In genomic region chr8:84845355-84846093, GRCm38 (mm10) we compare ENCODE assay signal across 8 mouse cellular contexts. TPM values are rescaled to one million over a fixed set of nuclear protein-coding genes. Genes with fewer than 3 reads are reported as not detected.
DNase-seq lines count a peak whose midpoint lies in the region; ATAC-seq lines count a peak whose summit lies in the region.

No protein-coding gene starts in this region.

- 22% methylated on average over 12 of the region's 12 CpGs for WGBS in limb, embryonic 10.5 days
- WGBS in midbrain, embryonic 13.5 days, result 17% methylated on average over 12 of the region's 12 CpGs

- peak overlapping the region; percentile 94 for H3K27ac ChIP-seq in limb, embryonic 10.5 days
- H3K27ac ChIP-seq in midbrain, embryonic 13.5 days, result peak overlapping the region; percentile 88

- ATAC-seq in CD4-positive, CD25-positive, alpha-beta regulatory T cell, adult 4 months, result no peak
- no peak for ATAC-seq in midbrain, embryonic 13.5 days

- H3K4me1 ChIP-seq in limb, embryonic 10.5 days, result peaks cover 39% of the 10 kb centered on the region
- peaks cover 44% of the 10 kb centered on the region for H3K4me1 ChIP-seq in midbrain, embryonic 13.5 days (replicated peaks)

- H3K27me3 ChIP-seq in limb, embryonic 10.5 days (ENCODE audit: low read depth, poor library complexity, severe bottlenecking), result no peaks in the 10 kb centered on the region
- no peaks in the 10 kb centered on the region for H3K27me3 ChIP-seq in midbrain, embryonic 13.5 days

- no peaks in the 10 kb centered on the region for H3K9me3 ChIP-seq in limb, embryonic 10.5 days (replicated peaks)
- no peaks in the 10 kb centered on the region for H3K9me3 ChIP-seq in midbrain, embryonic 13.5 days

- peak overlapping the region; percentile 95 for H3K4me3 ChIP-seq in limb, embryonic 10.5 days
- H3K4me3 ChIP-seq in midbrain, embryonic 13.5 days (replicated peaks), result peak overlapping the region; percentile 97

- peaks cover 51% of the 10 kb centered on the region for H3K36me3 ChIP-seq in limb, embryonic 10.5 days
- peaks cover 38% of the 10 kb centered on the region for H3K36me3 ChIP-seq in midbrain, embryonic 13.5 days

- H3K4me2 ChIP-seq in midbrain, embryonic 13.5 days (replicated peaks), result peak overlapping the region; percentile 89

- intact Hi-C loops in heart, postnatal 10 days (cut with DNase I), result loop anchor here (2.0 kb wide), 1 partner anchor 57 kb away; no protein-coding TSS in a partner anchor

- DNase-seq in CD4-positive, CD25-positive, alpha-beta regulatory T cell, adult 2 months (ENCODE audit: low read depth, low spot score), result peak; percentile 34
- DNase-seq in urinary bladder, postnatal 14 days (ENCODE audit: low spot score), result peak; percentile 38
- no peak for DNase-seq in urinary bladder, adult 2 months (ENCODE audit: low spot score)
- peak; percentile 52 to 61 for DNase-seq in heart, postnatal 10 days
- DNase-seq in limb, embryonic 10.5 days (ENCODE audit: low spot score), result peak; percentile 55
- DNase-seq in layer of hippocampus, postnatal 36 days, result no peak

- peak overlapping the region; percentile 98 for H3K9ac ChIP-seq in midbrain, embryonic 13.5 days (replicated peaks)

RNA-seq across cellular contexts. Expression of gene Calr, which starts 1.2 kb away (rescaled TPM):
- polyA plus RNA-seq in CD4-positive, CD25-positive, alpha-beta regulatory T cell, adult 4 months (2017; shearing (Covaris generic)), result 100 to 1,000 TPM; 250 to 281 TPM
- polyA plus RNA-seq in urinary bladder, adult 2 months (2012; rRNA removed), result 362 and 430 TPM in 2 replicates
- 100 to 1,000 TPM; 275 to 333 TPM for total RNA-seq in heart, postnatal 10 days (2021)
- 820 and 843 TPM in 2 replicates for polyA plus RNA-seq in limb, embryonic 10.5 days (2016; fragmentation: Nextera tagmentation; extraction: Ambion mirVana)
- 599 and 642 TPM in 2 replicates for polyA plus RNA-seq in midbrain, embryonic 13.5 days (2015; fragmentation: Nextera tagmentation; extraction: Ambion mirVana)
- total RNA-seq in layer of hippocampus, postnatal 36 days (2021), result 100 to 1,000 TPM; 557 to 631 TPM

RNA-seq across cellular contexts. Expression of gene Rad23a, which starts 5.1 kb away (rescaled TPM):
- polyA plus RNA-seq in CD4-positive, CD25-positive, alpha-beta regulatory T cell, adult 4 months (2017; shearing (Covaris generic)), result 100 to 1,000 TPM; 139 to 160 TPM
- 63.3 and 69.9 TPM in 2 replicates for polyA plus RNA-seq in urinary bladder, adult 2 months (2012; rRNA removed)
- total RNA-seq in heart, postnatal 10 days (2021), result 10 to 100 TPM; 77.8 to 88.5 TPM
- 119 and 122 TPM in 2 replicates for polyA plus RNA-seq in limb, embryonic 10.5 days (2016; fragmentation: Nextera tagmentation; extraction: Ambion mirVana)
- 84.8 and 88.8 TPM in 2 replicates for polyA plus RNA-seq in midbrain, embryonic 13.5 days (2015; fragmentation: Nextera tagmentation; extraction: Ambion mirVana)
- 10 to 100 TPM; 67.9 to 68.5 TPM for total RNA-seq in layer of hippocampus, postnatal 36 days (2021)

RNA-seq across cellular contexts. Expression of gene Farsa, which starts 11.3 kb away (rescaled TPM):
- 100 to 1,000 TPM in 1 of 2 experiments, 10 to 100 TPM in 1; 67.4 to 122 TPM for polyA plus RNA-seq in CD4-positive, CD25-positive, alpha-beta regulatory T cell, adult 4 months (2017; shearing (Covaris generic))
- 39.2 and 51.4 TPM in 2 replicates for polyA plus RNA-seq in urinary bladder, adult 2 months (2012; rRNA removed)
- 10 to 100 TPM; 31.7 to 32.5 TPM for total RNA-seq in heart, postnatal 10 days (2021)
- polyA plus RNA-seq in limb, embryonic 10.5 days (2016; fragmentation: Nextera tagmentation; extraction: Ambion mirVana), result 149 and 156 TPM in 2 replicates
- 113 and 122 TPM in 2 replicates for polyA plus RNA-seq in midbrain, embryonic 13.5 days (2015; fragmentation: Nextera tagmentation; extraction: Ambion mirVana)
- 10 to 100 TPM; 51.2 to 52.7 TPM for total RNA-seq in layer of hippocampus, postnatal 36 days (2021)

RNA-seq across cellular contexts. Expression of gene Gadd45gip1, which starts 14.2 kb away (rescaled TPM):
- 10 to 100 TPM; 14.3 to 16.4 TPM for polyA plus RNA-seq in CD4-positive, CD25-positive, alpha-beta regulatory T cell, adult 4 months (2017; shearing (Covaris generic))
- polyA plus RNA-seq in urinary bladder, adult 2 months (2012; rRNA removed), result 22.0 and 22.2 TPM in 2 replicates
- 10 to 100 TPM; 23.7 to 25.0 TPM for total RNA-seq in heart, postnatal 10 days (2021)
- 51.7 and 54.4 TPM in 2 replicates for polyA plus RNA-seq in limb, embryonic 10.5 days (2016; fragmentation: Nextera tagmentation; extraction: Ambion mirVana)
- 34.5 and 36.3 TPM in 2 replicates for polyA plus RNA-seq in midbrain, embryonic 13.5 days (2015; fragmentation: Nextera tagmentation; extraction: Ambion mirVana)
- total RNA-seq in layer of hippocampus, postnatal 36 days (2021), result 10 to 100 TPM; 23.2 to 25.7 TPM

RNA-seq across cellular contexts. Expression of gene Dand5, which starts 22.9 kb away (rescaled TPM):
- 1 to 10 TPM; 4.9 to 7.6 TPM for polyA plus RNA-seq in CD4-positive, CD25-positive, alpha-beta regulatory T cell, adult 4 months (2017; shearing (Covaris generic))
- polyA plus RNA-seq in urinary bladder, adult 2 months (2012; rRNA removed), result 4.7 and 4.8 TPM in 2 replicates
- 1 to 10 TPM; 3.1 to 3.8 TPM for total RNA-seq in heart, postnatal 10 days (2021)
- 1.9 and 2.7 TPM in 2 replicates for polyA plus RNA-seq in limb, embryonic 10.5 days (2016; fragmentation: Nextera tagmentation; extraction: Ambion mirVana)
- 8.8 and 8.9 TPM in 2 replicates for polyA plus RNA-seq in midbrain, embryonic 13.5 days (2015; fragmentation: Nextera tagmentation; extraction: Ambion mirVana)
- 10 to 100 TPM in 1 of 2 experiments, 1 to 10 TPM in 1; 9.4 to 10.5 TPM for total RNA-seq in layer of hippocampus, postnatal 36 days (2021)

Comparison
In these comparisons a context has a peak if more than half of its experiments do, and no peak if none do; other contexts are left out.
1. DNase-seq: peak in CD4-positive, CD25-positive, alpha-beta regulatory T cell, adult 2 months (single experiment), urinary bladder, postnatal 14 days (single experiment), heart, postnatal 10 days (2 of 2) and limb, embryonic 10.5 days (single experiment); none in urinary bladder, adult 2 months (single experiment) and layer of hippocampus, postnatal 36 days (0 of 2).